Mouse (Mus musculus): ENCODE data around the gene Gucd1. TPM values are rescaled to one million over a fixed set of nuclear protein-coding genes. Genes with fewer than 3 reads are reported as not detected.

Gene Gucd1
- total and polyA plus RNA-seq, 3 experiments: 16.8 to 19.0 (median 18.0) TPM

GRCm38 (mm10) chr10:75489522-75489921 lies 28.2 kb downstream of the Gucd1 start:
- in situ Hi-C loops (cut with MboI; ENCODE audit: low pct_ligation_motif_present, low pct_unique_long_range_greater_than_20kb, low sequenced_read_pairs) (loop anchor here (5.0 to 10.0 kb wide), 2 partner anchors 172 to 225 kb away; partner anchors contain the start of gene Adora2a), dilution Hi-C loops (cut with MboI; ENCODE audit: extremely low pct_ligation_motif_present, extremely low pct_unique_long_range_greater_than_20kb, low sequenced_read_pairs) (no loop called here)
- no peaks in the 10 kb centered on the region for H3K9me3 ChIP-seq (replicated peaks; ENCODE audit: low read length)
- TF ChIP-seq RCOR1 (conservative IDR thresholded peaks at IDR 0.05; ENCODE audit: low read depth, low read length) (no peak), HCFC1 (IDR thresholded peaks at IDR 0.05; ENCODE audit: low read depth, low read length) (no peak), RAD21 (IDR thresholded peaks at IDR 0.05; ENCODE audit: low read depth, low read length) (no peak)
- H3K36me3 ChIP-seq (replicated peaks in 1 of 2; ENCODE audit: control insufficient read depth in 1 of 2, insufficient read depth in 1 of 2, low read length in 1 of 2): no peaks in the 10 kb centered on the region
- H3K4me3 ChIP-seq (replicated peaks in 1 of 3; ENCODE audit: low read depth in 2 of 3, low read length in 2 of 3, poor library complexity in 1 of 3): no peak overlapping the region
- H3K27me3 ChIP-seq (replicated peaks): no peaks in the 10 kb centered on the region
- H3K4me2 ChIP-seq (ENCODE audit: insufficient read depth, low read depth, poor library complexity, severe bottlenecking): no peak overlapping the region
- H3K4me1 ChIP-seq (ENCODE audit: control insufficient read depth in 1 of 2, insufficient read depth in 2 of 2): peaks cover 24 to 63% of the 10 kb centered on the region in 2 experiments
- H3K79me2 ChIP-seq (replicated peaks; ENCODE audit: control insufficient read depth, extremely low read depth, insufficient read depth, poor library complexity, severe bottlenecking): no peaks in the 10 kb centered on the region
- H3K27ac ChIP-seq (ENCODE audit: insufficient read depth, low read depth): no peak overlapping the region
- no peak for DNase-seq (ENCODE audit: extremely low read depth)
- H3K9ac ChIP-seq (ENCODE audit: insufficient read depth, low read depth): no peak overlapping the region

GRCm38 (mm10) chr10:75487131-75487530 lies 30.6 kb downstream of the Gucd1 start:
- no peak for DNase-seq (ENCODE audit: extremely low read depth)
- Histone ChIP-seq H3K36me3 (replicated peaks in 1 of 2; ENCODE audit: control insufficient read depth in 1 of 2, insufficient read depth in 1 of 2, low read length in 1 of 2) (no peaks in the 10 kb centered on the region), H3K4me1 (ENCODE audit: control insufficient read depth in 1 of 2, insufficient read depth in 2 of 2) (peaks cover 17 to 53% of the 10 kb centered on the region in 2 experiments), H3K79me2 (replicated peaks; ENCODE audit: control insufficient read depth, extremely low read depth, insufficient read depth, poor library complexity, severe bottlenecking) (no peaks in the 10 kb centered on the region), H3K4me3 (replicated peaks in 1 of 3; ENCODE audit: low read depth in 2 of 3, low read length in 2 of 3, poor library complexity in 1 of 3) (no peak overlapping the region), H3K27me3 (replicated peaks) (no peaks in the 10 kb centered on the region), H3K4me2 (ENCODE audit: insufficient read depth, low read depth, poor library complexity, severe bottlenecking) (no peak overlapping the region), H3K9ac (ENCODE audit: insufficient read depth, low read depth) (no peak overlapping the region), H3K9me3 (replicated peaks; ENCODE audit: low read length) (no peaks in the 10 kb centered on the region), H3K27ac (ENCODE audit: insufficient read depth, low read depth) (no peak overlapping the region)
- in situ Hi-C loops (cut with MboI; ENCODE audit: low pct_ligation_motif_present, low pct_unique_long_range_greater_than_20kb, low sequenced_read_pairs) (loop anchor here (5.0 to 10.0 kb wide), 2 partner anchors 170 to 222 kb away; partner anchors contain the start of gene Adora2a), dilution Hi-C loops (cut with MboI; ENCODE audit: extremely low pct_ligation_motif_present, extremely low pct_unique_long_range_greater_than_20kb, low sequenced_read_pairs) (no loop called here)
- TF ChIP-seq MAFK (IDR thresholded peaks at IDR 0.05; ENCODE audit: insufficient replicate concordance, low read length): no peak
- TF ChIP-seq USF2 (conservative IDR thresholded peaks at IDR 0.05; ENCODE audit: low read depth, low read length): no peak
- no peak for TF ChIP-seq MAX (IDR thresholded peaks at IDR 0.05; ENCODE audit: low read length)
- TF ChIP-seq JUN (IDR thresholded peaks at IDR 0.05; ENCODE audit: insufficient read depth, low read depth, low read length): no peak
- TF ChIP-seq MXI1 (IDR thresholded peaks at IDR 0.05; ENCODE audit: low read depth, low read length): no peak
- TF ChIP-seq RCOR1 (conservative IDR thresholded peaks at IDR 0.05; ENCODE audit: low read depth, low read length): no peak
- TF ChIP-seq ELF1 (IDR thresholded peaks at IDR 0.05; ENCODE audit: low read depth, low read length): no peak
- TF ChIP-seq TCF12 (IDR thresholded peaks at IDR 0.05; ENCODE audit: low read depth, low read length): no peak
- TF ChIP-seq CHD2 (IDR thresholded peaks at IDR 0.05; ENCODE audit: low read length): no peak
- TF ChIP-seq BHLHE40 (IDR thresholded peaks at IDR 0.05; ENCODE audit: low read depth, low read length): no peak
- no peak for TF ChIP-seq POLR2A (IDR thresholded peaks at IDR 0.05; ENCODE audit: low read depth, low read length)
- no peak for TF ChIP-seq NRF1 (IDR thresholded peaks at IDR 0.05; ENCODE audit: low read depth, low read length)
- TF ChIP-seq CHD1 (IDR thresholded peaks at IDR 0.05; ENCODE audit: low read depth, low read length): no peak
- TF ChIP-seq SIN3A (IDR thresholded peaks at IDR 0.05; ENCODE audit: low read length): no peak

Data from CH12.LX (cell line).